ENCODE assay signal across 18 mouse cellular contexts in the genomic region with DNA sequence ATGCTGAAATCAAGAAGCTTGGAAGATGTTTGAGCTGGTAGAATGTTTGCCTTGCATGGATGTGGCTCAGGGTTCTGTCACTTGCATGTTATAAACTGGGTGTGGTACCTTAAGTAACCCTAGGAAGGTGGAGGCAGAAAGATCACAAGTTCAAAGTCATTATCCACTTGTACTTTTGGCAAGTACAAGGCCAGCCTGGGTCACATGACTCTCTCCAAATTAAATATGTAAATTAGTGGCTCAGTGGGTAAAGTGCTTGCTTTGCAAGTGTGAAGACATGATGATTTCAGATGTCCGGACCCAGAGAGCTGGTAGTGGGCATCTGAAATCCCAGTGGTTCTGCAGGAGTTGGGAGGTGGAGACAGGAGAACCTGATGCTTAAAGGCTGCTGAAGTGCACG. TPM values are rescaled to one million over a fixed set of nuclear protein-coding genes. Genes with fewer than 3 reads are reported as not detected.
"Had no signal": no experiment of that assay in that cellular context is flagged by ENCODE, and none has a peak within 500 bp of the region (broad histone marks: within the 10 kb centered on the region; RNA-seq: fewer than 3 reads in every experiment).

No protein-coding gene starts in this region.

- H3K9me3 ChIP-seq: lung, embryonic 15.5 days; midbrain, embryonic 13.5 days; midbrain, embryonic 15.5 days; neural tube, embryonic 12.5 days; stomach, embryonic 15.5 days had no signal

- H3K4me1 ChIP-seq: lung, embryonic 15.5 days; midbrain, embryonic 13.5 days; midbrain, embryonic 15.5 days; neural tube, embryonic 12.5 days; stomach, embryonic 15.5 days had no signal

- H3K4me3 ChIP-seq: lung, embryonic 15.5 days; megakaryocyte, embryonic 14.5 days; midbrain, embryonic 13.5 days; midbrain, embryonic 15.5 days; neural tube, embryonic 12.5 days; stomach, embryonic 15.5 days had no signal

- H3K4me2 ChIP-seq: lung, embryonic 15.5 days; midbrain, embryonic 11.5 days; midbrain, embryonic 13.5 days; midbrain, embryonic 15.5 days; neural tube, embryonic 12.5 days; stomach, embryonic 15.5 days had no signal

- H3K9ac ChIP-seq: lung, embryonic 15.5 days; midbrain, embryonic 13.5 days; midbrain, embryonic 15.5 days; neural tube, embryonic 12.5 days; stomach, embryonic 15.5 days had no signal

- DNase-seq: lung, adult 2 months; lung, postnatal 14 days; lung, postnatal 36 days; right cerebral cortex, postnatal 14 days; thymus, adult 2 months; thymus, postnatal 25 days; thymus, postnatal 4 days had no signal

- H3K27ac ChIP-seq: lung, embryonic 15.5 days; macrophage; midbrain, embryonic 13.5 days; midbrain, embryonic 15.5 days; neural tube, embryonic 12.5 days; stomach, embryonic 15.5 days; stomach, postnatal 0 days had no signal

- H3K27me3 ChIP-seq: lung, embryonic 15.5 days; megakaryocyte, embryonic 14.5 days; midbrain, embryonic 13.5 days; midbrain, embryonic 15.5 days; neural tube, embryonic 12.5 days; stomach, embryonic 15.5 days had no signal

- ATAC-seq: lung, postnatal 0 days; midbrain, embryonic 13.5 days; midbrain, embryonic 15.5 days had no signal

- H3K36me3 ChIP-seq: lung, embryonic 15.5 days; midbrain, embryonic 13.5 days; midbrain, embryonic 15.5 days; neural tube, embryonic 12.5 days; stomach, embryonic 15.5 days had no signal

RNA-seq across cellular contexts. Expression of a gene that starts 25.8 kb away (rescaled TPM):
- polyA plus RNA-seq: macrophage had no signal

RNA-seq across cellular contexts. Expression of a gene that starts 52.8 kb away (rescaled TPM):
- polyA plus RNA-seq: macrophage; midbrain, embryonic 11.5 days; midbrain, embryonic 15.5 days; urinary bladder, adult 2 months had no signal
